Mouse (Mus musculus): ENCODE measurements around the gene Gm11172. TPM values are rescaled to one million over a fixed set of nuclear protein-coding genes. Genes with fewer than 3 reads are reported as not detected.
A peak's percentile ranks its signal among the peaks of the same experiment; 100 is the strongest.
"Not testable (repeated sequence)": the region's sequence is repeated elsewhere in the genome, so short reads cannot be mapped to it uniquely, and the experiment has no call there.

Gene Gm11172
- total RNA-seq, 2 experiments from 2014 or later = not detected

GRCm38 (mm10) chr16:10784793-10785370, 27.8 kb upstream of the Gm11172 start:
- intact Hi-C loops (cut with DNase I) = loop anchor here (2.0 to 5.0 kb wide), 4 partner anchors 123 to 218 kb away; no protein-coding TSS in a partner anchor
- peak; percentile 80 to 84 for DNase-seq (ENCODE audit: low spot score in 2 of 2)

GRCm38 (mm10) chr16:10785371-10786231, 27.1 kb upstream of the Gm11172 start, which contains the start of gene Socs1:
Gene Socs1 (minus strand): TSS chr16:10785536.
- intact Hi-C loops (cut with DNase I) = loop anchor here (2.0 to 5.0 kb wide), 5 partner anchors 61 to 219 kb away; no protein-coding TSS in a partner anchor
- DNase-seq (ENCODE audit: low spot score in 2 of 2) = peak; percentile 79 to 88

- intact Hi-C loops (cut with DNase I) = loop anchor here (2.0 to 5.0 kb wide), 4 partner anchors 61 to 199 kb away; no protein-coding TSS in a partner anchor
- DNase-seq (ENCODE audit: low spot score in 2 of 2) = peak; percentile 82 to 89
Measured at GRCm38 (mm10) chr16:10786288-10786687, 26.4 kb upstream of the Gm11172 start.

- intact Hi-C loops (cut with DNase I) = loop anchor here (2.0 to 5.0 kb wide), 4 partner anchors 60 to 200 kb away; no protein-coding TSS in a partner anchor
- no peak for DNase-seq (ENCODE audit: low spot score in 2 of 2)
Measured at GRCm38 (mm10) chr16:10786782-10787547, 25.8 kb upstream of the Gm11172 start.

- DNase-seq (ENCODE audit: low spot score in 2 of 2) = no peak
- intact Hi-C loops (cut with DNase I) = loop anchor here (2.0 to 5.0 kb wide), 4 partner anchors 59 to 200 kb away; no protein-coding TSS in a partner anchor
Measured at GRCm38 (mm10) chr16:10787548-10788058, 25.1 kb upstream of the Gm11172 start.

GRCm38 (mm10) chr16:10788271-10788670, 24.4 kb upstream of the Gm11172 start, which contains the start of gene Tnp2:
Gene Tnp2 (minus strand): TSS chr16:10788660.
- intact Hi-C loops (cut with DNase I) = loop anchor here (5.0 kb wide), 3 partner anchors 126 to 201 kb away; no protein-coding TSS in a partner anchor
- no peak for DNase-seq (ENCODE audit: low spot score in 2 of 2)

GRCm38 (mm10) chr16:10788866-10789265, 23.8 kb upstream of the Gm11172 start:
- intact Hi-C loops (cut with DNase I) = loop anchor here (5.0 kb wide), 3 partner anchors 127 to 202 kb away; no protein-coding TSS in a partner anchor
- DNase-seq (ENCODE audit: low spot score in 2 of 2) = no peak

- intact Hi-C loops (cut with DNase I) = no loop called here
- DNase-seq (ENCODE audit: low spot score in 2 of 2) = no peak
Measured at GRCm38 (mm10) chr16:10790702-10791101, 22.0 kb upstream of the Gm11172 start, which contains the start of gene Prm3. Gene Prm3 (minus strand): TSS chr16:10790914.

GRCm38 (mm10) chr16:10796034-10796433, 16.7 kb upstream of the Gm11172 start, which contains the start of gene Prm2:
Gene Prm2 (minus strand): TSS chr16:10796134.
- intact Hi-C loops (cut with DNase I) = no loop called here
- DNase-seq (ENCODE audit: low spot score in 2 of 2) = no peak

- intact Hi-C loops (cut with DNase I); DNase-seq (ENCODE audit: low spot score in 2 of 2): not testable (repeated sequence)
Measured at GRCm38 (mm10) chr16:10802420-10802819, 10.3 kb upstream of the Gm11172 start.

- DNase-seq (ENCODE audit: low spot score in 2 of 2) = no peak
- intact Hi-C loops (cut with DNase I) = no loop called here
Measured at GRCm38 (mm10) chr16:10805789-10806527, 6.8 kb upstream of the Gm11172 start, which contains the start of gene Prm1. Gene Prm1 (minus strand): TSS chr16:10805839.

- intact Hi-C loops (cut with DNase I) = no loop called here
Measured at GRCm38 (mm10) chr16:10810376-10810775, 2.3 kb upstream of the Gm11172 start.

GRCm38 (mm10) chr16:10813726-10814125, 1.0 kb downstream of the Gm11172 start:
- DNase-seq (ENCODE audit: low spot score in 2 of 2) = no peak
- intact Hi-C loops (cut with DNase I) = no loop called here

More at GRCm38 (mm10) chr16:10810376-10810775, 2.3 kb upstream of the Gm11172 start:
- no peak for DNase-seq (ENCODE audit: low spot score in 2 of 2)

GRCm38 (mm10) chr16:10814864-10815263, 2.1 kb downstream of the Gm11172 start:
- intact Hi-C loops (cut with DNase I) = no loop called here
- no peak for DNase-seq (ENCODE audit: low spot score in 2 of 2)

- intact Hi-C loops (cut with DNase I) = no loop called here
- no peak for DNase-seq (ENCODE audit: low spot score in 2 of 2)
Measured at GRCm38 (mm10) chr16:10818579-10819135, 5.9 kb downstream of the Gm11172 start.

GRCm38 (mm10) chr16:10819966-10820365, 7.3 kb downstream of the Gm11172 start:
- intact Hi-C loops (cut with DNase I) = no loop called here
- no peak for DNase-seq (ENCODE audit: low spot score in 2 of 2)

- intact Hi-C loops (cut with DNase I) = no loop called here
- DNase-seq (ENCODE audit: low spot score in 2 of 2) = no peak
Measured at GRCm38 (mm10) chr16:10821387-10821786, 8.7 kb downstream of the Gm11172 start.

GRCm38 (mm10) chr16:10824536-10824935, 11.8 kb downstream of the Gm11172 start:
- DNase-seq (ENCODE audit: low spot score in 2 of 2) = peak in 1 of 2 experiments; percentile 39
- intact Hi-C loops (cut with DNase I) = no loop called here

Data from left cerebral cortex, postnatal 25 days (tissue).